Mouse (Mus musculus): ENCODE data around the gene Cdk10.
"Not testable (repeated sequence)": the region's sequence is repeated elsewhere in the genome, so short reads cannot be mapped to it uniquely, and the experiment has no call there.

Cdk10 gene

GRCm38 (mm10) chr8:123224278-123225266, at the start of gene Cdk10:
Gene Cdk10, plus strand, starts transcription at chr8:123224842.
- peak; percentile 95 for DNase-seq

- peak; percentile 75 for DNase-seq
These were observed 43.3 kb upstream of the Cdk10 start for GRCm38 (mm10) chr8:123181391-123181790.

GRCm38 (mm10) chr8:123185566-123186409, 38.9 kb upstream of the Cdk10 start, which contains the start of gene Dpep1:
Gene Dpep1, plus strand, starts transcription at chr8:123186242.
- DNase-seq: peak; percentile 79

GRCm38 (mm10) chr8:123188006-123188405, 36.6 kb upstream of the Cdk10 start:
- no peak for DNase-seq

- DNase-seq: no peak
These were observed 35.8 kb upstream of the Cdk10 start for GRCm38 (mm10) chr8:123188841-123189240.

- peak; percentile 84 for DNase-seq
These were observed 34.0 kb upstream of the Cdk10 start for GRCm38 (mm10) chr8:123190678-123191077.

GRCm38 (mm10) chr8:123191908-123192307, 32.7 kb upstream of the Cdk10 start:
- DNase-seq: no peak

GRCm38 (mm10) chr8:123193771-123194170, 30.9 kb upstream of the Cdk10 start:
- peak; percentile 47 for DNase-seq

- not testable (repeated sequence) for DNase-seq
These were observed 27.6 kb upstream of the Cdk10 start for GRCm38 (mm10) chr8:123197016-123197415.

GRCm38 (mm10) chr8:123199864-123200263, 24.8 kb upstream of the Cdk10 start:
- no peak for DNase-seq

GRCm38 (mm10) chr8:123202288-123202687, 22.4 kb upstream of the Cdk10 start:
- DNase-seq: peak; percentile 81

GRCm38 (mm10) chr8:123203571-123203970, 21.1 kb upstream of the Cdk10 start:
- DNase-seq: no peak

- no peak for DNase-seq
These were observed 12.8 kb upstream of the Cdk10 start for GRCm38 (mm10) chr8:123211876-123212275.

- DNase-seq: peak; percentile 98
These were observed 12.1 kb upstream of the Cdk10 start, which contains the start of the genes Chmp1a and Spata33 for GRCm38 (mm10) chr8:123212321-123213117. Gene Chmp1a, minus strand, starts transcription at chr8:123212763. Gene Spata33, plus strand, starts transcription at chr8:123212832.

- DNase-seq: peak; percentile 21
These were observed 11.4 kb upstream of the Cdk10 start for GRCm38 (mm10) chr8:123213118-123213772.

- no peak for DNase-seq
These were observed 9.2 kb upstream of the Cdk10 start for GRCm38 (mm10) chr8:123215430-123215829.

GRCm38 (mm10) chr8:123220917-123221316, 3.7 kb upstream of the Cdk10 start:
- no peak for DNase-seq

GRCm38 (mm10) chr8:123228416-123228815, 3.8 kb downstream of the Cdk10 start:
- no peak for DNase-seq

- DNase-seq: not testable (repeated sequence)
These were observed 5.7 kb downstream of the Cdk10 start for GRCm38 (mm10) chr8:123230326-123230725.

GRCm38 (mm10) chr8:123231742-123232141, 7.1 kb downstream of the Cdk10 start:
- DNase-seq: peak; percentile 36

GRCm38 (mm10) chr8:123232553-123232952, 7.9 kb downstream of the Cdk10 start:
- no peak for DNase-seq

- no peak for DNase-seq
These were observed 8.7 kb downstream of the Cdk10 start for GRCm38 (mm10) chr8:123233300-123233699.
